Mouse (Mus musculus) brain, adult 2 months (tissue): ENCODE measurements around the gene Hmgxb4.

Source experiments
- DNase-seq: peaks from one replicate; pipeline ENCODE4 v3.0.0; 2011; ENCODE audit warnings: low read depth, low spot score

Hmgxb4 gene

DNA sequence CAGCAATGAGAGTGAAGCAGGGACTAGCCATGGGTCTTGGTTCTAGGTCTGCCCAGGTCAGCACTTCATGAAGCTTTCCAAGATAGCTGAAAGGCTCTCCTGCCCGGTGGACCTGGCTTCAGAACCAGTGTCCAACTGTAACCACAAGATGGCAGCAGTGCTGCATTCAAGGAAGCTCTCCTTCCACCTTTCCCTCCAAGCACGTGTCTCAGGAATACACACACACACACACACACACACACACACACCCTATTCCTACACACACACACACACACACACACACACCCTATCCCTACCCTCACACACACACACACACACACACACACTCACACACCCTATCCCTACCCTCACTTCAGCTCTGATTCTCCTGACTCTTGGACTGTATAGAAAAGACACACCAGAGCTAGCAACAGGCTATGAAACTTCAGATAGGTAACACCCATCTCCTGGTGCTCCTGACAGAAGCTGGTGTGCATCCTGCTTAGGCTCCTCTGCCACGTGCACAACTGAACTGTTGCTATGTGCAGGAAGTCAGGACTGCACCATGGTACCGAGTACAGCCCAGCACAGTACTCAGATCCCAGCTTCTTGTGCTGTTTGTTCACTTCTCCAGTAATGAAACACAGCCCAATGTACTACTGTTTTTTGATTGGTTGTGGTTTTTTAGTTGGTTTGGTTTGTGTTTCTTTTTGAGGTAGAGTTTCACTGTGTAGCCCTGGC lies 78.6 kb downstream of the Hmgxb4 start:
- DNase-seq: peak; percentile 91

DNA sequence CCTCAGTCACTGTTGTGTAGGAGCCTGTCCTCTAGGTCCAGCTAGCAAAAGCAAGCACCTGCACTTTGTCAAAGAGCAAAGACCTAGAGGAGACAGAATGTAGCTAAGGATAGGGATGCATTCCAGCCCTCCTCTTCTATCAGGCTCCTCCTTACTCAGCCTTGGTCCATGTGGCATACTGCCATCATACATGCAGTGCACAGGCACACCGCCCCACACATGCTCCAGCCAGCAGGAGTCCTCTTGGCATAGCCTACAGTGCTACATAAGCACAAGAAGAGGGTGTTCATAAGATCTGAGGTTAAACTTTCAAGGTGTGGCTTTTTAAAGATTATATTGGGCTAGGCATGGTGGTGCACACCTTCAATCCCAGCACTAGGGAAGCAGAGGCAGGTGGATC lies 81.7 kb downstream of the Hmgxb4 start:
- DNase-seq: no peak

DNA sequence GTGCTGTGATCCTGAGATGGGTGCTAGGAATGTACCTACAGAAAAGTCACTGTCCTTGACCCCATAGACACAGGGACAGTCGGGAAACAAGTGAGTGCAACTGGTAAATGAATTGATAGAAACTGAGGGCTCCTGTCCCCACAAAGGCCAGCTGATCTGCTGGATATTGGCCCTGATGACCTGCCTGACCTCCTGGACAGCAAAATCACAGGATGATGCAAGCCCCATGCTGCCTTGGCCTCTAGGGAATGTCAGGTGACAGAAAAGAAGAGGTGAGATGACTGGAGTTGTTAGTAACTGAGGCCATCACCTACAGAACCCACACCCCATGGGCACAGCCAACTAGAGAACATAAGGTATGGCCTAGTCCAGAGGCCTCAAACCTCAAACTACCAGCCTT lies 85.1 kb downstream of the Hmgxb4 start:
- no peak for DNase-seq

DNA sequence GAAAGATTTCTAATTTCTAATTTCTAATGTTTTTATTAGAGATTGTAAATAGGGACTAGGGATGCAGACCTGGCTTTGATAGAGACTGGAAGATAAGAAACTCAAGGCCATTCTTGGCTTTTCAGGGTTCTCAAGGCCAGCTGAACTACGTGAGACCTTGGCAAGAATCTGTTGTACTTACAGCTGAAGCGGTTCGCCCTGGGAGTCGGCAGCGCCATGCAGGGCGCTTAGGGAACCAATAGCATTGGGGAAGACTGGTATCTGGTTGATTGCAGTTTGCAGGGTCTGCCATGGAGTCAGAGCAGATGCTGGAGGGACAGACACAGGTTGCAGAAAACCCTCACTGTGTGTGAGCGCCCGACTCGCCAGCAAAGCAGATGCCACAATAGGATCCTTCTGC lies 85.7 kb downstream of the Hmgxb4 start:
- no peak for DNase-seq
